Mouse (Mus musculus): Measurements from ENCODE around the gene Slc29a1. TPM values are rescaled to one million over a fixed set of nuclear protein-coding genes. Genes with fewer than 3 reads are reported as not detected.
A peak's percentile ranks its signal among the peaks of the same experiment; 100 is the strongest.

The Slc29a1 gene
- total and polyA plus RNA-seq, 3 experiments = 58.4 to 88.0 (median 72.1) TPM

GRCm38 (mm10) chr17:45597787-45598186 lies 1.6 kb downstream of the Slc29a1 start:
- TF ChIP-seq ETS1 (conservative IDR thresholded peaks at IDR 0.05; ENCODE audit: low read depth, low read length) (no peak), E2F4 (IDR thresholded peaks at IDR 0.05; ENCODE audit: insufficient replicate concordance, low read depth, low read length) (no peak), GABPA (IDR thresholded peaks at IDR 0.05; ENCODE audit: insufficient replicate concordance, low read depth, low read length) (no peak), JUND (conservative IDR thresholded peaks at IDR 0.05; ENCODE audit: low read depth, low read length) (no peak), USF1 (IDR thresholded peaks at IDR 0.05; ENCODE audit: low read depth, low read length) (no peak), KAT2A (IDR thresholded peaks at IDR 0.05; ENCODE audit: insufficient replicate concordance, low read length) (no peak)
- no peak overlapping the region for H3K27ac ChIP-seq (ENCODE audit: insufficient read depth, low read depth)
- no peak overlapping the region for H3K4me3 ChIP-seq (replicated peaks in 1 of 3; ENCODE audit: low read depth in 2 of 3, low read length in 2 of 3, poor library complexity in 1 of 3)

GRCm38 (mm10) chr17:45596631-45597396 lies 2.6 kb downstream of the Slc29a1 start:
- Histone ChIP-seq H3K27ac (ENCODE audit: insufficient read depth, low read depth) (no peak overlapping the region), H3K27me3 (replicated peaks) (peaks cover 1% of the 10 kb centered on the region), H3K4me3 (replicated peaks in 1 of 3; ENCODE audit: low read depth in 2 of 3, low read length in 2 of 3, poor library complexity in 1 of 3) (no peak overlapping the region), H3K9ac (ENCODE audit: insufficient read depth, low read depth) (no peak overlapping the region), H3K4me2 (ENCODE audit: insufficient read depth, low read depth, poor library complexity, severe bottlenecking) (no peak overlapping the region), H3K36me3 (replicated peaks in 1 of 2; ENCODE audit: control insufficient read depth in 1 of 2, insufficient read depth in 1 of 2, low read length in 1 of 2) (peaks cover 0 to 2% of the 10 kb centered on the region in 2 experiments), H3K4me1 (ENCODE audit: control insufficient read depth in 1 of 2, insufficient read depth in 2 of 2) (peaks cover 22 to 55% of the 10 kb centered on the region in 2 experiments), H3K9me3 (replicated peaks; ENCODE audit: low read length) (no peaks in the 10 kb centered on the region), H3K79me2 (replicated peaks; ENCODE audit: control insufficient read depth, extremely low read depth, insufficient read depth, poor library complexity, severe bottlenecking) (0 out of 2 replicates have a peak, but pooled peaks cover 3% of the 10 kb centered on the region)
- TF ChIP-seq ETS1 (conservative IDR thresholded peaks at IDR 0.05; ENCODE audit: low read depth, low read length) (no peak), TBP (conservative IDR thresholded peaks at IDR 0.05; ENCODE audit: low read depth, low read length) (no peak), CHD1 (IDR thresholded peaks at IDR 0.05; ENCODE audit: low read depth, low read length) (no peak), MAZ (IDR thresholded peaks at IDR 0.05; ENCODE audit: low read depth, low read length) (no peak), KAT2A (IDR thresholded peaks at IDR 0.05; ENCODE audit: insufficient replicate concordance, low read length) (no peak), CHD2 (IDR thresholded peaks at IDR 0.05; ENCODE audit: low read length) (no peak), EP300 (IDR thresholded peaks at IDR 0.05; ENCODE audit: low read length) (no peak), SIN3A (IDR thresholded peaks at IDR 0.05; ENCODE audit: low read length) (no peak), MXI1 (IDR thresholded peaks at IDR 0.05; ENCODE audit: low read depth, low read length) (no peak), UBTF (IDR thresholded peaks at IDR 0.05; ENCODE audit: low read depth, low read length) (no peak), NELFE (IDR thresholded peaks at IDR 0.05; ENCODE audit: low read depth, low read length) (no peak), CTCF (conservative IDR thresholded peaks at IDR 0.05 in 1 of 2, IDR thresholded peaks at IDR 0.05 in 1 of 2; ENCODE audit: low read depth in 2 of 2, low read length in 2 of 2) (peak in 1 of 2 experiments; percentile 61; a peak in 2 of 4 replicates), POLR2AphosphoS2 (IDR thresholded peaks at IDR 0.05; ENCODE audit: low read depth, low read length) (no peak), E2F4 (IDR thresholded peaks at IDR 0.05; ENCODE audit: insufficient replicate concordance, low read depth, low read length) (no peak), NRF1 (IDR thresholded peaks at IDR 0.05; ENCODE audit: low read depth, low read length) (no peak), SMC3 (IDR thresholded peaks at IDR 0.05; ENCODE audit: low read depth, low read length) (peak; percentile 28), HCFC1 (IDR thresholded peaks at IDR 0.05; ENCODE audit: low read depth, low read length) (no peak)
- dilution Hi-C loops (cut with MboI; ENCODE audit: extremely low pct_ligation_motif_present, extremely low pct_unique_long_range_greater_than_20kb, low sequenced_read_pairs) = no loop called here
- no peak for DNase-seq (ENCODE audit: extremely low read depth)
- in situ Hi-C loops (cut with MboI; ENCODE audit: low pct_ligation_motif_present, low pct_unique_long_range_greater_than_20kb, low sequenced_read_pairs) = no loop called here

More at GRCm38 (mm10) chr17:45597787-45598186, 1.6 kb downstream of the Slc29a1 start:
- dilution Hi-C loops (cut with MboI; ENCODE audit: extremely low pct_ligation_motif_present, extremely low pct_unique_long_range_greater_than_20kb, low sequenced_read_pairs) (no loop called here), in situ Hi-C loops (cut with MboI; ENCODE audit: low pct_ligation_motif_present, low pct_unique_long_range_greater_than_20kb, low sequenced_read_pairs) (no loop called here)
- H3K27me3 ChIP-seq (replicated peaks) = peaks cover 1% of the 10 kb centered on the region
- H3K9me3 ChIP-seq (replicated peaks; ENCODE audit: low read length) = no peaks in the 10 kb centered on the region
- no peaks in the 10 kb centered on the region for H3K36me3 ChIP-seq (replicated peaks in 1 of 2; ENCODE audit: control insufficient read depth in 1 of 2, insufficient read depth in 1 of 2, low read length in 1 of 2)
- H3K4me1 ChIP-seq (ENCODE audit: control insufficient read depth in 1 of 2, insufficient read depth in 2 of 2) = peaks cover 18 to 50% of the 10 kb centered on the region in 2 experiments
- DNase-seq (ENCODE audit: extremely low read depth) = no peak
- H3K79me2 ChIP-seq (replicated peaks; ENCODE audit: control insufficient read depth, extremely low read depth, insufficient read depth, poor library complexity, severe bottlenecking) = 0 out of 2 replicates have a peak, but pooled peaks cover 3% of the 10 kb centered on the region
- H3K9ac ChIP-seq (ENCODE audit: insufficient read depth, low read depth) = no peak overlapping the region
- no peak overlapping the region for H3K4me2 ChIP-seq (ENCODE audit: insufficient read depth, low read depth, poor library complexity, severe bottlenecking)

Data from CH12.LX (cell line).